Mouse (Mus musculus) ES-E14 (cell line): Measurements from ENCODE around the gene Pigv. TPM values are rescaled to one million over a fixed set of nuclear protein-coding genes. Genes with fewer than 3 reads are reported as not detected.

Experiments
- DNase-seq: peaks from one replicate; pipeline ENCODE4 v3.0.0-alpha.2; 2013; ENCODE audit warnings: low read depth, low spot score
- H3K27ac ChIP-seq: 2 replicates; pipeline ENCODE4 v1.5.1; 2012; ENCODE audit warnings: low read depth, mild to moderate bottlenecking, low read length, moderate library complexity, mixed read lengths; ENCODE audit not compliant: poor library complexity, insufficient read depth, severe bottlenecking
- H3K36me3 ChIP-seq: 2 replicates; pipeline ENCODE4 v1.6.1; 2012; ENCODE audit warnings: mild to moderate bottlenecking, low read length, moderate library complexity, mixed read lengths; ENCODE audit not compliant: control insufficient read depth, poor library complexity, insufficient read depth, severe bottlenecking
- H3K4me1 ChIP-seq, 2 experiments: fragments of 150-350 bp in 1 of 2; sonication (generic) in 1 of 2; 2 replicates each; pipeline ENCODE4 v1.6.1; 2012; ENCODE audit warnings: low read length in 2 of 2, mild to moderate bottlenecking in 1 of 2, mixed read lengths in 1 of 2; ENCODE audit not compliant: control insufficient read depth in 2 of 2, insufficient read depth in 2 of 2, poor library complexity in 1 of 2
- H3K4me3 ChIP-seq, 2 experiments: fragments of 150-350 bp in 1 of 2; sonication (generic) in 1 of 2; 2 replicates each; pipeline ENCODE4 v1.5.1; 2012; ENCODE audit warnings: low read length in 2 of 2, low read depth in 1 of 2, mild to moderate bottlenecking in 1 of 2, mixed read lengths in 1 of 2; ENCODE audit not compliant: insufficient read depth in 1 of 2, poor library complexity in 1 of 2, severe bottlenecking in 1 of 2
- H3K9ac ChIP-seq: 2 replicates; pipeline ENCODE4 v1.6.1; 2012; ENCODE audit warnings: low read depth, mild to moderate bottlenecking, low read length, mixed read lengths; ENCODE audit not compliant: poor library complexity, insufficient read depth, severe bottlenecking
- H3K9me3 ChIP-seq: fragments of 150-350 bp; sonication (generic); 2 replicates; pipeline ENCODE4 v1.6.1; 2012; ENCODE audit warnings: low read depth, mild to moderate bottlenecking, low read length; ENCODE audit not compliant: control insufficient read depth, insufficient read depth
- CHD2 ChIP-seq: IDR thresholded peaks from 2 replicates; pipeline ENCODE4 v1.6.1; 2014; ENCODE audit warnings: mild to moderate bottlenecking, low read depth, low read length, inconsistent platforms
- HCFC1 ChIP-seq: IDR thresholded peaks from 2 replicates; pipeline ENCODE4 v1.6.1; 2012; ENCODE audit warnings: low read length, inconsistent platforms, borderline replicate concordance; ENCODE audit not compliant: insufficient read depth
- MAFK ChIP-seq: IDR thresholded peaks from 2 replicates; pipeline ENCODE4 v1.6.1; 2014; ENCODE audit warnings: mild to moderate bottlenecking, low read depth, low read length, inconsistent platforms; ENCODE audit not compliant: insufficient read depth
- ZC3H11A ChIP-seq: IDR thresholded peaks from 2 replicates; pipeline ENCODE4 v1.6.1; 2012; ENCODE audit warnings: low read depth, mild to moderate bottlenecking, inconsistent platforms, low read length, borderline replicate concordance
- ZNF384 ChIP-seq: IDR thresholded peaks from 2 replicates; pipeline ENCODE4 v1.6.1; 2012; ENCODE audit warnings: low read depth, low read length, inconsistent platforms
- in situ Hi-C, 2 experiments: fragments of 600-800 bp; cut with MboI; formaldehyde crosslinking; loops; one replicate each; pipeline ENCODE4 v1.15.1; 2025; ENCODE audit warnings: low sequenced_read_pairs in 2 of 2, inconsistent platforms in 1 of 2; ENCODE audit not compliant: unreplicated experiment in 2 of 2
- total RNA-seq: library from RNA; depleted of rRNA; stranded (reverse); fragments of 300-350 nt; gene quantifications from 2 replicates; pipeline ENCODE4 v1.2.3, GENCODE M21; 2012

Gene Pigv
- total RNA-seq, 1 experiment, result 11.6 TPM

DNA sequence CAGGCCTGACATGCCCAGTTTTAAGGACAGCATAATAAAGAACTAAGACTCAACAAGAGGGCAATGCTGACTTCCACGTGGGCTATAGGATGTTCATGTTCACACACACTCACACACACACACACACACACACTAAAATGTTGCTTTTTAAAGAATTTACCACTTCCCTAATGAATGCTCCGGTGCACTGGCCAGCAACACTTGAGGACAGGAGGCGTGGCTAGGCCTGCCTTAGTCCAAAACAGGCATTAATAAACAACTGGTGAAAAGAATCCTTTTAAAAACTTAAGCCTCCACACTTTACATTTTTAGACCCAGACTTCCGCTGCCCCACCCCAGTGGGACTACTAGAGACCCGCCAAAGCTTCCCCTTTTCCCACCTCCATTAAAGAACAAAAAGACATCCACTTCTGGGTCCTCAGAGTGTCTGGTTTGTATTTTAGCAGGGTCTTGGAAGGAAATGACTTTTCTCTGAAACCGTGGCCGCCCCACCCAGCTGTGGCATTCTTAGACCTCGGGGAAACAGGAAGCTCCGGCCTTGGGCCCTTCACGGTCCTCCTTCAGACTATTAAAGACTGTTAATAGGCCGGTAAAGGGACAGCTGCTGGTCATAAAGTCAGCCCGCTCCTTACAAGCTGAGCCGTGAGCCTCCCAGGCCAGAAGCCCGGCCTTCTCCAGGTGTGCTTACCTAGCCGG, 12.8 kb downstream of the Pigv start:
- Histone ChIP-seq H3K4me3 (peak overlapping the region; percentile 26 to 59), H3K36me3 (peaks cover 2% of the 10 kb centered on the region; the same call in 1 of the 2 replicates), H3K4me1 (peaks cover 15 to 21% of the 10 kb centered on the region in 2 experiments; a peak in 3 of 4 replicates), H3K9ac (peak overlapping the region; percentile 85), H3K27ac (peak overlapping the region; percentile 100), H3K9me3 (no peaks in the 10 kb centered on the region)
- in situ Hi-C loops, result loop anchor here in 1 of 2 experiments (5.0 kb wide), 1 partner anchor 168 kb away; no protein-coding TSS in a partner anchor
- TF ChIP-seq ZNF384 (no peak), HCFC1 (no peak), CHD2 (no peak), MAFK (no peak), ZC3H11A (no peak)
- peak; percentile 75 for DNase-seq

GRCm38 (mm10) chr4:133658729-133659128, 13.7 kb downstream of the Pigv start:
- peak overlapping the region; percentile 85 for H3K9ac ChIP-seq
- peak overlapping the region; percentile 100 for H3K27ac ChIP-seq
- peaks cover 2% of the 10 kb centered on the region; the same call in 1 of the 2 replicates for H3K36me3 ChIP-seq
- in situ Hi-C loops, result no loop called here
- TF ChIP-seq HCFC1, result no peak
- TF ChIP-seq ZC3H11A, result no peak
- TF ChIP-seq ZNF384, result no peak
- TF ChIP-seq CHD2, result no peak
- no peak for TF ChIP-seq MAFK
- H3K4me1 ChIP-seq, result peaks cover 15 to 21% of the 10 kb centered on the region in 2 experiments; a peak in 3 of 4 replicates
- H3K4me3 ChIP-seq, result peak overlapping the region; percentile 26 to 59
- DNase-seq, result no peak
- no peaks in the 10 kb centered on the region for H3K9me3 ChIP-seq

DNA sequence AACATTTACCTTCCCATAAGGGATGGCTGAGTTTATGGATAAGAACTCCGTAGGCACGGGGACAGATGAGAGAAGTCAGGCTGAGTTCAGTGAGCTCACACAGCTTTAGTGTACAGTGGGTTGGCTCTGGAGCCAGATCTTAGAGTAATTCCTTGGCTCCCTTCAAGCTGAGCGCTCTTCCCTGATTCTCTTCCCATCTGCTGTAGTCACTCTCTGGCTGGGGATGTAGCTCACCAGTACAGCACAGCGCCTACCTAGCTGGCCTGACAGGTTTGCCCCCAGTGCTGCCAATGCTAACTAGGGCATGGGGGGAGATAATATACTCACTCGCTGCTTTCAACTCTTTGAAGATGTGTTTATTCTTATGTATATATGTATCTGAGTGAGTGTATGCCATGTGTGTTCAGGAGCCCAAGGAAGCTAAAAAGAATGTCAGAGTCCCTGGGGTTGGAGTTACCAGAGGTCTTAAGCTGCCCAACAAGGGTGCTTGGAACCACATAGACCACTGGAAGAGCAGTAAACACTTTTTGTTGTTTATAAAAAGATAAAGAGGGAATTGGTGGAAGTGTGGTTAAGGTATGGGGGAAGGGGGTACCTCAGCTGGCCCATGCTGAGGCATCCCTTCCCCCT, 14.5 kb downstream of the Pigv start:
- H3K36me3 ChIP-seq, result peaks cover 2% of the 10 kb centered on the region; the same call in 1 of the 2 replicates
- H3K27ac ChIP-seq, result peak overlapping the region; percentile 100
- peaks cover 12 to 21% of the 10 kb centered on the region in 2 experiments; a peak in 3 of 4 replicates for H3K4me1 ChIP-seq
- in situ Hi-C loops, result no loop called here
- H3K9me3 ChIP-seq, result no peaks in the 10 kb centered on the region
- peak overlapping the region; percentile 38; the same call in 1 of the 2 replicates for H3K9ac ChIP-seq
- no peak for DNase-seq
- peak overlapping the region in 1 of 2 experiments; percentile 13; a peak in 1 of 4 replicates for H3K4me3 ChIP-seq
- TF ChIP-seq HCFC1 (no peak), ZC3H11A (no peak), CHD2 (no peak), ZNF384 (no peak), MAFK (no peak)

GRCm38 (mm10) chr4:133656997-133657396, 15.4 kb downstream of the Pigv start:
- Histone ChIP-seq H3K9me3 (no peaks in the 10 kb centered on the region), H3K4me3 (no peak overlapping the region), H3K36me3 (0 out of 2 replicates have a peak, but pooled peaks cover 2% of the 10 kb centered on the region), H3K27ac (peak overlapping the region; percentile 96), H3K9ac (no peak overlapping the region), H3K4me1 (peaks cover 7 to 20% of the 10 kb centered on the region in 2 experiments; a peak in 3 of 4 replicates)
- in situ Hi-C loops, result no loop called here
- DNase-seq, result no peak
- no peak for TF ChIP-seq ZC3H11A
- TF ChIP-seq MAFK, result peak; percentile 66; the same call in 1 of the 2 replicates
